Mouse (Mus musculus): ENCODE measurements around the gene Ankrd34a.

- TF ChIP-seq POLR2A (IDR thresholded peaks at IDR 0.05; ENCODE audit: low read depth, low read length) (no peak), ETS1 (conservative IDR thresholded peaks at IDR 0.05; ENCODE audit: low read depth, low read length) (no peak), CTCF (conservative IDR thresholded peaks at IDR 0.05 in 1 of 2, IDR thresholded peaks at IDR 0.05 in 1 of 2; ENCODE audit: low read depth in 2 of 2, low read length in 2 of 2) (no peak), RCOR1 (conservative IDR thresholded peaks at IDR 0.05; ENCODE audit: low read depth, low read length) (no peak), TBP (conservative IDR thresholded peaks at IDR 0.05; ENCODE audit: low read depth, low read length) (no peak), POLR2AphosphoS2 (IDR thresholded peaks at IDR 0.05; ENCODE audit: low read depth, low read length) (no peak), SMC3 (IDR thresholded peaks at IDR 0.05; ENCODE audit: low read depth, low read length) (no peak), EP300 (IDR thresholded peaks at IDR 0.05; ENCODE audit: low read length) (no peak), UBTF (IDR thresholded peaks at IDR 0.05; ENCODE audit: low read depth, low read length) (no peak), NELFE (IDR thresholded peaks at IDR 0.05; ENCODE audit: low read depth, low read length) (no peak)
Observed at GRCm38 (mm10) chr3:96599411-96599810, 3.0 kb downstream of the Ankrd34a start.

Data from CH12.LX (cell line).